Mouse (Mus musculus) G1E (cell line): ENCODE results near the gene Zfp78.

ENCODE experiments used
- CTCF ChIP-seq: IDR thresholded peaks from 2 replicates; pipeline ENCODE4 v1.5.1; 2012; ENCODE audit warnings: low read depth, low read length, inconsistent platforms, mixed read lengths
- GATA1 ChIP-seq: IDR thresholded peaks from 2 replicates; pipeline ENCODE4 v1.6.1; 2012; ENCODE audit warnings: borderline replicate concordance, low read length, inconsistent platforms, mixed read lengths
- GATA2 ChIP-seq: IDR thresholded peaks from 2 replicates; pipeline ENCODE4 v1.6.1; 2012; ENCODE audit warnings: low read depth, low read length, inconsistent platforms, borderline replicate concordance
- POLR2AphosphoS5 ChIP-seq: IDR thresholded peaks from 2 replicates; pipeline ENCODE4 v1.6.1; 2012; ENCODE audit warnings: low read depth, low read length, inconsistent platforms; ENCODE audit not compliant: insufficient replicate concordance

GRCm38 (mm10) chr7:6419894-6420293 lies 56.8 kb downstream of the Zfp78 start:
- TF ChIP-seq CTCF: no peak
- TF ChIP-seq GATA1: no peak
- TF ChIP-seq GATA2: no peak
- no peak for TF ChIP-seq POLR2AphosphoS5
